Mouse (Mus musculus) embryonic facial prominence, embryonic 13.5 days (tissue): ENCODE data around the gene Mrpl10. TPM values are rescaled to one million over a fixed set of nuclear protein-coding genes. Genes with fewer than 3 reads are reported as not detected.

Experiments
- ATAC-seq: fragments of 200-750 bp; cut with Nextera tagmentation; 2 replicates; pipeline ENCODE4 v1.8.0; 2017; ENCODE audit warnings: low read depth; ENCODE audit not compliant: insufficient number of reproducible peaks, insufficient read depth, low FRiP score, low TSS enrichment
- H3K27ac ChIP-seq: fragments of 300-500 bp; sonication (generic); 2 replicates; pipeline ENCODE4 v1.5.1; 2015; ENCODE audit warnings: moderate library complexity, mild to moderate bottlenecking, inconsistent platforms
- H3K27me3 ChIP-seq: fragments of 300-500 bp; sonication (generic); 2 replicates; pipeline ENCODE4 v1.6.1; 2015; ENCODE audit warnings: mild to moderate bottlenecking, inconsistent platforms
- H3K36me3 ChIP-seq: fragments of 300-500 bp; sonication (generic); 2 replicates; pipeline ENCODE4 v1.6.1; 2015; ENCODE audit warnings: mild to moderate bottlenecking, inconsistent platforms
- H3K4me1 ChIP-seq: fragments of 300-500 bp; sonication (generic); 2 replicates; pipeline ENCODE4 v1.6.1; 2015; ENCODE audit warnings: inconsistent platforms
- H3K4me2 ChIP-seq: fragments of 300-500 bp; sonication (generic); 2 replicates; pipeline ENCODE4 v1.6.1; 2015; ENCODE audit warnings: moderate library complexity, mild to moderate bottlenecking, inconsistent platforms
- H3K4me3 ChIP-seq: fragments of 300-500 bp; sonication (generic); 2 replicates; pipeline ENCODE4 v1.5.1; 2015; ENCODE audit warnings: mild to moderate bottlenecking, inconsistent platforms
- H3K9ac ChIP-seq: fragments of 300-500 bp; sonication (generic); 2 replicates; pipeline ENCODE4 v1.6.1; 2015; ENCODE audit warnings: mild to moderate bottlenecking, inconsistent platforms
- H3K9me3 ChIP-seq: fragments of 300-500 bp; sonication (generic); 2 replicates; pipeline ENCODE4 v1.6.1; 2016; ENCODE audit warnings: inconsistent platforms
- WGBS: fragments of 180-500 bp; shearing (Covaris S2); methylation state at CpG from one replicate; pipeline ENCODE4 v1.1.7; 2015; ENCODE audit warnings: mixed read lengths; 5-methylcytosine and 5-hydroxymethylcytosine counted together
- polyA plus RNA-seq: library from polyadenylated mRNA; unstranded; fragments of >200 nt; fragmentation: Nextera tagmentation; extraction: Ambion mirVana; gene quantifications from 2 replicates; pipeline ENCODE4 v1.2.1, GENCODE M21; 2015

Gene Mrpl10
- polyA plus RNA-seq, 1 experiment from 2014 or later, result 82.7 TPM

- Histone ChIP-seq H3K9ac (peak overlapping the region; percentile 61; the same call in 1 of the 2 replicates), H3K27me3 (peaks cover 96% of the 10 kb centered on the region), H3K27ac (no peak overlapping the region), H3K4me3 (peak overlapping the region; percentile 44), H3K9me3 (no peaks in the 10 kb centered on the region), H3K36me3 (no peaks in the 10 kb centered on the region), H3K4me2 (peak overlapping the region; percentile 63), H3K4me1 (peaks cover 42% of the 10 kb centered on the region)
- no peak for ATAC-seq
- WGBS, result under 1% methylated on average over 36 of the region's 36 CpGs
Measured at GRCm38 (mm10) chr11:97017696-97018582, 23.4 kb upstream of the Mrpl10 start.

GRCm38 (mm10) chr11:97018583-97019344 lies 22.6 kb upstream of the Mrpl10 start:
- no peaks in the 10 kb centered on the region for H3K36me3 ChIP-seq
- H3K9ac ChIP-seq, result peak overlapping the region; percentile 61
- ATAC-seq, result 0 out of 2 replicates have a peak, but pooled peaks have one; percentile 28
- no peaks in the 10 kb centered on the region for H3K9me3 ChIP-seq
- no peak overlapping the region for H3K27ac ChIP-seq
- H3K4me3 ChIP-seq, result peak overlapping the region; percentile 44
- peaks cover 96% of the 10 kb centered on the region for H3K27me3 ChIP-seq
- 1% methylated on average over 66 of the region's 68 CpGs for WGBS
- H3K4me2 ChIP-seq, result peak overlapping the region; percentile 63
- H3K4me1 ChIP-seq, result peaks cover 42% of the 10 kb centered on the region

GRCm38 (mm10) chr11:97019345-97019708 lies 22.0 kb upstream of the Mrpl10 start:
- H3K27me3 ChIP-seq, result peaks cover 96% of the 10 kb centered on the region
- ATAC-seq, result no peak
- WGBS, result 3% methylated on average over 13 of the region's 13 CpGs
- no peaks in the 10 kb centered on the region for H3K9me3 ChIP-seq
- H3K27ac ChIP-seq, result no peak overlapping the region
- H3K4me3 ChIP-seq, result peak overlapping the region; percentile 44
- peaks cover 42% of the 10 kb centered on the region for H3K4me1 ChIP-seq
- no peaks in the 10 kb centered on the region for H3K36me3 ChIP-seq
- peak overlapping the region; percentile 61; the same call in 1 of the 2 replicates for H3K9ac ChIP-seq
- peak overlapping the region; percentile 63 for H3K4me2 ChIP-seq

DNA sequence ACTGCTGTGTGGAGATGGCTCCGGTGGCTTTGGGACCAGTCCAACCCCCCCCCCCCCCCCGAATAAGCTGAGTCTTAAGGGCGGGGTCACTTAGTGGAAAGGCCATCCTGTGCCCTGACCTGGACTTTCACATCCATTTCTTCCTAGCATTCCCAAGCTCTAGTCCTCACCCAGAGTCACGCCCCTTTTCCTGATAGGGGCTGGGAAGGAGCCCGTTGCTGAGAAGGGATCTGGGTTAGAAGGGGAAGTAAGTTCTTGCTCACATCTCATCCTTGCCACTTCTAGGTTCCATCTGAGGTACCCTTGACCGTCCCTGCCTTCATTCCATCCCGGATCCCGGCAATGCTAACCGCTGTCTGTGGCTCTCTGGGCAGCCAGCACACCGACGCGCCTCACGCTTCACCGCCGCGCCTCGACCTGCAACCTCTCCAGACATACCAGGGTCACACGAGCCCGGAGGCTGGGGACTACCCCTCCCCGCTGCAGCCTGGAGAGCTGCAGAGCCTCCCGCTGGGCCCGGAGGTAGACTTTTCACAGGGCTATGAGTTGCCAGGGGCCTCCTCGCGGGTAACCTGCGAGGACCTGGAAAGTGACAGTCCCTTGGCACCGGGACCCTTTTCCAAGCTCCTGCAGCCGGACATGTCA lies 20.1 kb upstream of the Mrpl10 start:
- Histone ChIP-seq H3K4me3 (peak overlapping the region; percentile 59), H3K9me3 (no peaks in the 10 kb centered on the region), H3K9ac (peak overlapping the region; percentile 72; the same call in 1 of the 2 replicates), H3K4me2 (peak overlapping the region; percentile 80), H3K27ac (no peak overlapping the region), H3K27me3 (peaks cover 93% of the 10 kb centered on the region), H3K36me3 (no peaks in the 10 kb centered on the region), H3K4me1 (peaks cover 56% of the 10 kb centered on the region)
- ATAC-seq, result no peak
- WGBS, result 2% methylated on average over 27 of the region's 27 CpGs

DNA sequence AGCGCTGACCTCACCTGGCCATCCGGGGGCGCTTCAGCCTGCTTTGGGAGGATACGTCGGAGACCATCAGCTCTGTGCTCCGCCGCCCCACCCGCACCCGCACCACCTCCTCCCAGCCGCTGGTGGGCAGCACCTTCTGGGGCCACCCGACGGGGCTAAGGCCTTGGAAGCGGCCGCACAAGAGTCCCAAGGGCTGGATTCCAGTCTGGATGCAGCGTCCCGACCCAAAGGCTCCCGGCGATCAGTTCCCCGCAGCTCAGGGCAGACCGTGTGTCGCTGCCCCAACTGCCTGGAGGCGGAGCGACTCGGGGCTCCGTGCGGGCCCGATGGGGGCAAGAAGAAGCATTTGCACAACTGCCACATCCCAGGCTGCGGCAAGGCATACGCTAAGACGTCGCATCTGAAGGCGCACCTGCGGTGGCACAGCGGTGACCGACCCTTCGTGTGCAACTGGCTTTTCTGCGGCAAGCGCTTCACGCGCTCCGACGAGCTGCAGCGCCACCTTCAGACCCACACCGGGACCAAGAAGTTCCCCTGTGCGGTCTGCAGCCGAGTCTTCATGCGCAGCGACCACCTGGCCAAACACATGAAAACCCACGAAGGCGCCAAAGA lies 19.4 kb upstream of the Mrpl10 start:
- under 1% methylated on average over 50 of the region's 50 CpGs for WGBS
- H3K4me1 ChIP-seq, result peaks cover 56% of the 10 kb centered on the region
- peak overlapping the region; percentile 59 for H3K4me3 ChIP-seq
- H3K27me3 ChIP-seq, result peaks cover 86% of the 10 kb centered on the region
- H3K36me3 ChIP-seq, result no peaks in the 10 kb centered on the region
- H3K27ac ChIP-seq, result no peak overlapping the region
- H3K4me2 ChIP-seq, result peak overlapping the region; percentile 80
- ATAC-seq, result 0 out of 2 replicates have a peak, but pooled peaks have one; percentile 10
- peak overlapping the region; percentile 72 for H3K9ac ChIP-seq
- no peaks in the 10 kb centered on the region for H3K9me3 ChIP-seq

GRCm38 (mm10) chr11:97024977-97025376 lies 16.4 kb upstream of the Mrpl10 start:
- no peaks in the 10 kb centered on the region for H3K9me3 ChIP-seq
- peak overlapping the region; percentile 71; the same call in 1 of the 2 replicates for H3K9ac ChIP-seq
- no peak overlapping the region for H3K27ac ChIP-seq
- WGBS, result 28% methylated on average over 10 of the region's 10 CpGs
- peak overlapping the region; percentile 63; the same call in 1 of the 2 replicates for H3K4me2 ChIP-seq
- peaks cover 58% of the 10 kb centered on the region for H3K27me3 ChIP-seq
- H3K4me3 ChIP-seq, result no peak overlapping the region
- peaks cover 35% of the 10 kb centered on the region for H3K4me1 ChIP-seq
- no peaks in the 10 kb centered on the region for H3K36me3 ChIP-seq
- no peak for ATAC-seq

DNA sequence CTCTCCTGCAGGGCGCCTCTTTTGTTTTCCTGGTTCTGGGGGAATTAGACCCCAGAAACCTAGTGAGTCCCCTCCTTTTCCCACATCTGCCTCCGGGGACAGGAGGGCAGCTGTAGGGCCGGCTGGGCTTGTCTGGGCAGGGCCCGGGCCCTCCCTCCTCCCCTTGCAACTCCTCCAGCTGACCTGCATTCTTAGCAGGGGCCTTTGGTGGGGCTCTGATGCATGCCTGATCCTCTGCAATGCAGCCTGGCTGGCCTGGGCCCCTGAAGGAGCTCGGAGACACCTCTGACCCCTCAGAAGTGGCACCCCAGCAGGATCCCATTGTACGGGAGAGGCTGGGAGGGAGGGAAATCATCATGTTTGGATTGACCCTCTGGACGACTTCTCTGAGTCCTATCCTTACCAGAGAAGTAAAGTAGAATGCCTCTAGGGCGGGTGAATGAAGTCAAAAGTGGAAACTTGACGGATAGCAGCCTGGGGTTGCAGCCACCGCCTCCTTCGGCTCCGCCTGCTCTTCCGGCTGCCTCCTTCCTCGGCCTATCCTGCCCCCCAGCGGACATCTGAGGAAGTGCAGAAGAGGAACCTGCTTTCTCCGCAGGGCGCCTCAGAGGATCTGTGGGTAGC lies 15.5 kb upstream of the Mrpl10 start:
- H3K27ac ChIP-seq, result peak overlapping the region; percentile 74
- peak overlapping the region; percentile 71 for H3K9ac ChIP-seq
- no peaks in the 10 kb centered on the region for H3K9me3 ChIP-seq
- peak overlapping the region; percentile 35 for H3K4me3 ChIP-seq
- peaks cover 49% of the 10 kb centered on the region for H3K27me3 ChIP-seq
- H3K4me1 ChIP-seq, result peaks cover 43% of the 10 kb centered on the region
- ATAC-seq, result 0 out of 2 replicates have a peak, but pooled peaks have one; percentile 40
- WGBS, result 2% methylated on average over 17 of the region's 17 CpGs
- peak overlapping the region; percentile 63 for H3K4me2 ChIP-seq
- H3K36me3 ChIP-seq, result no peaks in the 10 kb centered on the region

DNA sequence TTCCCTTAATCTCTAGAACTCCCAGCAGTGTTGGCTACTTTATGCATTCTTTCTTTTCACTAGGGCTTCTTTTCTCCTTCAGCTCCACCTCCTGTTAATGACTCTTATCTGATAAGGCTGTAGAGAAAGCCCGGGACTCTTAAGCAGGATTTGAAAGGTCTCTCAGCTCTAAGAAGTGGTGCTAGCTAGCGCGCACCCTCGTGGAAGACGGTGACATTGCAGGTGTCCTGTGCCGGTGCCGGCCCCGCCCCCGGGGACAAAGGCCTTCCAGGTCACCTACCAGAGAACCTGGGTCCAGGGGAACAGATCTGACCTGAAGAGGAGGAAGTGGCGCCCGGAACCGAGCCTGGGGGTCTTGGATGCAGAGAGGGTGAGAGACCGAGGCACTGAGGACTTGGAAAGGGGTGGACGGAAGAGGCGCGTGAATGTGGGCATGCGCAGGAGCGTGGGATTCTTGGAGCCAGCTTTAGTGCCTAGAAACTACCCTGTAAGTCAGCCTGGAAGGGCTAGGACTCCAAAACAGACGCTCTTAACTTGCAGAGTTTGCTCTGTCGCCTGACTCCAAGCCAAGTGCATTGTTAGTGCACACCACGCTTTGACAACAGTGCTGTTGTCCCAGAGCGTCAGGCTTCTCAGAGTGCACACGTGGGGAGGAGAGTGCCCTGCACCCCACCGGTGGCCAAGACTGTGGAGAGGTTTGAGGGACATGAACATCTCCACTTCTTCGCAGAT lies 11.5 kb upstream of the Mrpl10 start, which contains the start of gene Scrn2:
Gene Scrn2, plus strand, starts transcription at position 253 of the 732 bp plus-strand sequence.
- H3K9ac ChIP-seq, result peak within 1 kb of the TSS; percentile 82
- H3K4me3 ChIP-seq, result peak within 1 kb of the TSS; percentile 71
- no peaks in the 10 kb centered on the region for H3K9me3 ChIP-seq
- WGBS, result under 1% methylated on average over 25 of the region's 25 CpGs
- peak within 1 kb of the TSS; percentile 72 for H3K4me2 ChIP-seq
- ATAC-seq, result peak; percentile 45; the same call in 1 of the 2 replicates
- H3K27ac ChIP-seq, result peak within 1 kb of the TSS; percentile 82
- peaks cover 19% of the 10 kb centered on the region for H3K36me3 ChIP-seq
- peaks cover 9% of the 10 kb centered on the region for H3K27me3 ChIP-seq
- H3K4me1 ChIP-seq, result peaks cover 26% of the 10 kb centered on the region

GRCm38 (mm10) chr11:97030426-97030825 lies 10.9 kb upstream of the Mrpl10 start:
- Histone ChIP-seq H3K27ac (peak overlapping the region; percentile 82; the same call in 1 of the 2 replicates), H3K36me3 (peaks cover 19% of the 10 kb centered on the region), H3K4me1 (peaks cover 21% of the 10 kb centered on the region), H3K27me3 (peaks cover 3% of the 10 kb centered on the region; the same call in 1 of the 2 replicates), H3K4me2 (peak overlapping the region; percentile 72), H3K9ac (peak overlapping the region; percentile 82), H3K9me3 (no peaks in the 10 kb centered on the region), H3K4me3 (peak overlapping the region; percentile 71)
- 14% methylated on average over 15 of the region's 15 CpGs for WGBS
- ATAC-seq, result no peak

DNA sequence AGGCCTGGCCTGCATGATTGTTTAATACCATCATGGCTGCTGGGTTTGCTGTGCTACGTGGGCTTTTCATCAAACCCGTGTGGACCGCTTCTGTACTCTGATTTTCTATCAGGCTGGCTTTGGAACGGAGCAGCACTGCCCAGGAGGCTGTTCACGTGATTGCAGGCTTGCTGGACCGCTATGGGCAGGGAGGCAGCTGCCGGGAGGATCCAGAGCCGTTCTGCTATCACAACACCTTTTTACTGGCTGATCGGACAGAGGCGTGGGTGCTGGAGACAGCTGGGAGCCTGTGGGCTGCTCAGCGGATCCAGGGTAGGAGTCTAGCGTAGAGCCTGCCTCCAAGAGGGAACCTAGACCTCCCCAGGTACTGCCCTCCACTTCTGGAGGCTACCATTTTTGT lies 9.4 kb upstream of the Mrpl10 start:
- 83% methylated on average over 12 of the region's 12 CpGs for WGBS
- Histone ChIP-seq H3K27ac (no peak overlapping the region), H3K9me3 (no peaks in the 10 kb centered on the region), H3K27me3 (no peaks in the 10 kb centered on the region), H3K36me3 (peaks cover 19% of the 10 kb centered on the region), H3K4me2 (no peak overlapping the region), H3K9ac (no peak overlapping the region), H3K4me3 (no peak overlapping the region), H3K4me1 (peaks cover 13% of the 10 kb centered on the region)
- no peak for ATAC-seq
